Mouse (Mus musculus): ENCODE data around the gene Btg2.

GRCm38 (mm10) chr1:134074606-134075005, 4.3 kb downstream of the Btg2 start:
- TF ChIP-seq NELFE (IDR thresholded peaks at IDR 0.05; ENCODE audit: low read depth, low read length) = no peak
- TF ChIP-seq CHD1 (IDR thresholded peaks at IDR 0.05; ENCODE audit: low read depth, low read length) = no peak
- no peak for TF ChIP-seq EP300 (IDR thresholded peaks at IDR 0.05; ENCODE audit: low read length)
- TF ChIP-seq CTCF (conservative IDR thresholded peaks at IDR 0.05 in 1 of 2, IDR thresholded peaks at IDR 0.05 in 1 of 2; ENCODE audit: low read depth in 2 of 2, low read length in 2 of 2) = no peak
- no peak for TF ChIP-seq ELF1 (IDR thresholded peaks at IDR 0.05; ENCODE audit: low read depth, low read length)
- no peak; the same call in 1 of the 2 replicates for TF ChIP-seq POLR2A (IDR thresholded peaks at IDR 0.05; ENCODE audit: low read depth, low read length)
- TF ChIP-seq MXI1 (IDR thresholded peaks at IDR 0.05; ENCODE audit: low read depth, low read length) = no peak
- TF ChIP-seq SIN3A (IDR thresholded peaks at IDR 0.05; ENCODE audit: low read length) = no peak
- no peak for TF ChIP-seq TCF12 (IDR thresholded peaks at IDR 0.05; ENCODE audit: low read depth, low read length)
- TF ChIP-seq BHLHE40 (IDR thresholded peaks at IDR 0.05; ENCODE audit: low read depth, low read length) = no peak
- no peak for TF ChIP-seq TBP (conservative IDR thresholded peaks at IDR 0.05; ENCODE audit: low read depth, low read length)
- no peak for TF ChIP-seq HCFC1 (IDR thresholded peaks at IDR 0.05; ENCODE audit: low read depth, low read length)
- TF ChIP-seq IRF4 (IDR thresholded peaks at IDR 0.05; ENCODE audit: low read depth, low read length) = no peak

Data from CH12.LX (cell line).